Mouse (Mus musculus) urinary bladder, postnatal 10 days (tissue): ENCODE results near the gene Fam174b.

Experiments
- DNase-seq: peaks from one replicate; pipeline ENCODE4 v3.0.0; 2022; ENCODE audit warnings: low spot score

Fam174b gene

DNA sequence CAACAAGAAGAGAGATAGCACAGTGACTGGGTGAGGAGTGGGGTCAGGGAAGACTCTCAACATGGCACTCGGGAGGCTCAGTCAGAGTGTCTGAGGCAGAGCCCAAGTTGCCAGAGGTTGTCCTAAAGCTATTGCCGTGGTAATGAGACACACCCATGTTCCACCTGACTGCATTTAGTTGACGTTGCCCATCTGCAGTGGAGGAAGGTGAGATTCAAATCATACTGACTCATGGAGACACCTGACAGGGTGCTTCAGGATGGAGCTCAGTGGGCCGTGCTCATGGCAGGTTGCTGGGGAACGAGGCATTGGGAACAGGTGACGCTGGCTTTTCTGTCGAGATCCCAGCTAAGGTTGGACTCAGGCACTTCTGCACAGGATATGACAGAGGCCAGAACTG lies 9.9 kb downstream of the Fam174b start:
- DNase-seq, result no peak

DNA sequence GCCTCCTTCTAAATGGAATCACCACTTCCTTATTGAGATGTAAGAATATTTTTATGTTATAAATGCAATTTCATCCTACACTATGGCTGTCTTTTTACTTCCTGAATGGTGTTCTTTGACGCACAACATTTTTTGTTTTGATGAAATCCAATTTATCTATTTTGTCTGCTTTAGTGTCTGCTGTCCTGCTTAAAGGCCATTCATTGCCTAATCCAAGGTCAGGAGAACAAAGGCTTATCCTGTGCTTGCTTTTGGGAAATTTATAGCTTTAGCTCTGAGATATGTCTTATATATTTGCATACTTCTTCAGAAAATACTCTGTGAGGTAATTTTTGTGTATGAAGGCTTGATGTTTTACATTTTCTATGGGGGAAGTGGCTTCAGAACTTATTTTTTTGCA lies 13.5 kb downstream of the Fam174b start:
- DNase-seq, result no peak

DNA sequence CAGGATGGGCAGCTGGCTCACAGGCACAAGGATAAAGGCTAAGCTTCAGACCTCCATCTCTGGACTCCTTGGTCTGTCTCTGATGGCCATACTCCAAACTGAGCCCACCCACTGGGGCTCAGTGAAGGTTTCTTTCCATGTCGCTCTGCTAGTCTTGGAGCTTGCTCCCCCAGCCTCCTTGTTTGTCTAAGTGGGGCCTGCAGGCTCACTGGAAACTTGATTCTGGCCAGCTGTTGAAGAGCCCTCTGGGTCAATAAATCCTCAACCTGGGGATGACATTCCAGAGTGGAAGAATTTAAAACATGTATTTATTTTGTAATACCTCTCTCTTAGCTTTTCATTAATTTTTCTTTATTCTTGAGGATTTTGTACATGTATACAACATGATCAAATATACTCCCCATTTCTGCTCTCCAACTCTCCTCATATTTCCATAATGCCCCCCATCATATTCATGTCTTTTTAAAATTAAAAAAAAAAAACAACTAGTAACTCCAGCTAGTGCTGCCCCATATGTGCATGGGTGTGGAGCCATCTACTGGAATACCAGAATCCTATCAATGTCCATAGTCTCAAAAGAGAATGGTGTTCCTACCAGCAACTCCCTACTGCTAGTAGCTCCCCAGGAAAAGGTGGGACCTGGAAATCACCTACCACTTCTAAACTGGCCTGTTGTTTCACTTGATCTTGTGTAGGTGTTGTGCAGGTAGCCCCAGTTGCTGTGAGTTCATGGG lies 15.4 kb downstream of the Fam174b start:
- DNase-seq, result no peak

DNA sequence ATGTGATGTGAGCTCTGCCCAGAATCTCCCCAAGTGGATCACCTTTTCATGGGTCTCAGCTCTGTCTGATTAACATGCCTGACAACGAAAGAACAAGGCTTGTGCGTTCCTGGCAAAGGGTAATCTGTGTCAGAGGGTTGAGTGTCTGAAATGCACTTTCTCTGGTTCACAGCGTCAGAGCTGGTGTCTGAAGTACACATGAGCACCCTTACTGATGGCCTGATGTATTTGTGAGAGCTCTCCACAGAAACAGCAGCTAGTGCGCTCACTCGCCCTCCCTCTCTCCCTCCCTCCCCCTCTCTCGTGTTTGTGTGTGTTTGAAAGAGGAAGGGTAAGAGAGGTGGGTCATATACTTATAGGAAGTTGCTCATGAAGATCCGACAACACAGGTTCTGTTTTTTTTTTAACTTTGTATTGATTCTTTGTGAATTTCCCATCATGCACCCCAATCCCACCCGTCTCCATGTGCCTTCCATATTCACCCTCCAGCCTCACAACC lies 21.6 kb downstream of the Fam174b start:
- no peak for DNase-seq

DNA sequence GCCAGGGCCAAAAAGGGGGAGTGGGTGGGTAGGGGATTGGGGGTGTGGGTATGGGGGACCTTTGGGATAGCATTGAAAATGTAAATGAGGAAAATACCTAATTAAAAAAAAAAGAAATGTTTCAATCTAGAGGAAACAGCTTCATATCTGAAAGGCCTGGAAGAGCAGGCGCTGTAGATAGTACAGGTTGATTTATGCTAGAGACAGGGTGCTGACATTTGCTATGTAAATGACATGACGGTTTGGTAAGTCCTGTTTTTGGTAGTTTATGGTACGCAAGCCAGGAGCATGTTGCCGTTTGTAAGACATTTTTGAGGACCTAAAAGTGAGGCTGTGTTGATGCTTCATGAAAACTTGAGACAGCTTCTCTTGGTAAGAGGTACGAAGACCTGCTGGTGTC lies 24.6 kb downstream of the Fam174b start:
- DNase-seq, result no peak

DNA sequence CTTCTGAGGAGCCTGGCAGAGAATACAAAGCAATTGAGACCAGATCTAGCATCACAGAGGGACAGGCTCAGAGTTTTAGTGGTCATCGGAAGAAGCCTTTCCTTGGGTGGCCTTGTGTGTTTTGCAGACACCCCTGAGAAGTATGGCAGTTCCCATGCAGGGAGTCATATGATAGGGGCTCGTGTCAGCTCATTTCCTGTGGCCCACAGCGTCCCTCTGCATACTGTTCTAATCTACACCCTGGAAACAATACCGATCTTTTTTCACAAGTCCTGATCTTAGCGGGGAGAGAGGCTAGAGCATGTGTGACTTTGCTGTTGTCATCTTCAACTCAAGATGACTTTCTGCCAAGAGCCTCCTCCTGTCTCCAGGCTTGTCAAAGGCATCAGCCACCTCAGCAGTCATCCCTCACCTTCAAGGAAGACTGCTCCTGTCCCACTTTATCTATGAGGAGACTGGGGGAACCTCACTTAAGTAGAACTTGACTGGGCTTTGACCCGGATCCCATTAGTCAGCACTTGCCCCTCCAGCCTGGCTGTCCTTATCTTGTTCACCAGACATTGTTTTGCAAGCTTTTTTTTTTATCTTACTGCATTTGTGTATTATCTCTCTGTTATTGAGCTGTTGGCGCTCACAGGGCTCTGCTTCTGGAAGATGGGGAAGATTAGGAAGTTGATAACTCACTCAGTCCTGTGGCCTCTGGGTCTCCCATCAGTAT lies 25.2 kb downstream of the Fam174b start:
- DNase-seq, result no peak

DNA sequence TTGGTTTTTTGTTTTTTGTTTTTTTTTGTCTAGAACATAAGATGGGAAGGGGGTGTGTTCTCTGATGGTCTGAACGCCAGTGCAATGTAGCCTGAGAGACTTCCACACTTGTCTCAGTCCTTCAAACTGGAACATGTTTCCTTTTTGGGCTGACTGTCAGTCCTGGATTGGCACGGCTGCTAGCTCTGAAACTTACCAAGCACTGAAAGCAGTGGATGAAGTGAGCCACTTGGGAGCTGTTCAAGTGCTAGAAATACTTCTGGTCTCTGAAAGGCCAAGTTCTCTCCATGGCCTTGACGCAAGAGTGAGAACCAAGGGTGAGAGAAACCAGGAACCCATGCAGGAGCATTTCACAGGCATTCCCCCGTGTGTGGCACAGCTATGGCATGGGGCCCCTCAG lies 29.1 kb downstream of the Fam174b start:
- DNase-seq, result no peak

DNA sequence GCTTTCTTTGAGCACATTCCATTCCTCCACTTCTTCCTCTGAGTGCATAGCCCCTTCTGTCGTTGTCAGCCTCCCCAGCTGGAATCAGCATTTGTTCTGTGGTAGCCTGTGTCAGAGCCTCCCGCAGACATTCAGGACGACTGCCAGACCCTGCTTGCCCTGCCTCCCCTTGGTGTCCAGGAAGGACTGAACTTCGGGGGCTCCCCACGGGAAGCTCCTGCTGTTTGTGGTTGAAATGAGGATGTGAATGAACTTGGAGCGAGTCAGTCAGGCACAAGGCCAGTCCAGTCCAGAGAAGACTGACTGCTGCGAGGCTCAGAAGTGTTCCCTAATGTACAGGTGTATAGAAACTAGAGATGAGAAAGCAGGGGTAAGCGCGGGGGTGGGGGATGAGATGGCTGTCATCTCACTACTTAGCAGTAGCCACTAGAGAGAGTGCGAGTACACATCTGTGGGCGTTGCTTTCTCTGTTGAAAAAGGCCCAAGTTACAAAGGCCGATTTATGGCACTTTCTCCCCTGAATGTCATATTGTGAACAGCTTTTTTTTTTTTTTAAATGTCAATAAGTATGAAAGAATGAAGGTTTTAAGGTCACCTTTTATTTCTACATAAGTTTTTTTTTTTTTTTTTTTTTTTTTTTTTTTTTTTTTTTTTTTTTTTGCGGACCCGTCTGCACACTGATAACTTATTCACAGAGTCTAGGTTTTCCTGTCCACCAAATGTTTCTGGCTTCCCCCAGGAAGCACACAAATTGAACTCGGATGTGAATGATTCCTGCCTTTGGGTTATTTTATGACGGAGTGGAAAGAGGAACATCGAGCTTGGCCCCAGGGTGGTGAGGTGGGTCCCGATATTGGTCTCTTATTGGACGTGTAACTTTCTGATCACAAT lies 31.5 kb downstream of the Fam174b start:
- DNase-seq, result no peak

DNA sequence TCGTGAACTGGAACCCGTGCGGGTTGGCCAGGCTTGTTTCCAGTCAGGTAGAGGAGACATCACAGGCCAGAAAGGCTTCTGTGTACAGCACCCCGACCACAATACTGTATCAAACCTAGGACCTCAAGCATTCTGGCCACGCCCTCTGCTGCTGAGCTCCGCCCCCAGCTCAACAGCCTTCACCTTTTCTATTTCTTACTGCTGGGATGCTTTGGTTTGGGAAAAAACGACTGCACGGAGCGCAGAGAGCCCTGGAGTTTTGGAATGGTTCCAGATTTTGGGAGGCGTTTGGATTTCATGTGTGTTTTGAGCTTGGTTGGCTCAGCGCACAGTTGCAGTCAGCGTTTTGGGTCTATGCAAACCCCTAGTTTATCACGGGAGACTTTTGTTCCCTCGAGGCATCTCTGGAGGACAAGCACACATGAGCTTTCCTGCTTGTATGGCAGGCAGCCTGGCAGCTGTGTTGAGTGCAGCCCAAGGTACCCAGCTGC lies 32.2 kb downstream of the Fam174b start:
- DNase-seq, result no peak

DNA sequence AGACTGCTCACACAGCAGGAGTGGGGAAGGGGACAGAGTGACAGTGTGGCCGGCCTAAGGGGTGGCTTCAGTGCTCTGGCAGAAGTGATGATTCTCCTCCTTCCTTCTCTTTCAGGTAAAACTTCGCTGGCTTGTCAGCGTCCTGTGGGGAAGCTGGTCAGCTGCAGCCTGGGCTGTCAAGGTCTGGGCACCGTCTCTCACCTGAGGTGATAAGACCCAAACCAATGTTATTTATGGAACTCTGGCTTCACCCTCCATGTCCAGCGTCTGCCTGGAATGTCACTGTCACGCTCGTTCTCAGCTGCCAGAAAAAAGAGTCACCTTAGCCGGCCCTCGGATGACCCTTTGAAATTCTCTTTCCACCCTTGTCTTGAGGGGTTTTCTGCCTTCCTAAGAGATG lies 34.7 kb downstream of the Fam174b start:
- DNase-seq, result no peak

DNA sequence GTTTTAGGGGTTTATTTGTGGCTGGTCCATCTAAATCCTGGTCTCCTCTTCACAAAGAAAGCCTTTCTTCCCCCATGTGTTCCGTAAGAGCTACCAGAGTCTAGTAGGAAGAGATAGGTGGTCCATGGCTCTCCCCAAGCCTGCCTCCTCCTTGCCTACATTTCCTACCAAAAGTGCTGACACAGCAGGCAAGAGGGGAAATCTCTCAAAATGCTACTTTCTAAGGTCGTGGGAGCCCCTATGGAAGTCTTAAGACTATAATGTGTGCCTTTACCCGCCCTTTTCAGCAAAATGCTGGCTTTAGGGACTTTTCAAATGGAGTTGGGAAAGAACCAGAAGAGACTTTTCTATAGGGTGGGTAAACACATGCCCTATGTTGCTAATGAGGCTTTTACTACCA lies 37.7 kb downstream of the Fam174b start:
- DNase-seq, result no peak

DNA sequence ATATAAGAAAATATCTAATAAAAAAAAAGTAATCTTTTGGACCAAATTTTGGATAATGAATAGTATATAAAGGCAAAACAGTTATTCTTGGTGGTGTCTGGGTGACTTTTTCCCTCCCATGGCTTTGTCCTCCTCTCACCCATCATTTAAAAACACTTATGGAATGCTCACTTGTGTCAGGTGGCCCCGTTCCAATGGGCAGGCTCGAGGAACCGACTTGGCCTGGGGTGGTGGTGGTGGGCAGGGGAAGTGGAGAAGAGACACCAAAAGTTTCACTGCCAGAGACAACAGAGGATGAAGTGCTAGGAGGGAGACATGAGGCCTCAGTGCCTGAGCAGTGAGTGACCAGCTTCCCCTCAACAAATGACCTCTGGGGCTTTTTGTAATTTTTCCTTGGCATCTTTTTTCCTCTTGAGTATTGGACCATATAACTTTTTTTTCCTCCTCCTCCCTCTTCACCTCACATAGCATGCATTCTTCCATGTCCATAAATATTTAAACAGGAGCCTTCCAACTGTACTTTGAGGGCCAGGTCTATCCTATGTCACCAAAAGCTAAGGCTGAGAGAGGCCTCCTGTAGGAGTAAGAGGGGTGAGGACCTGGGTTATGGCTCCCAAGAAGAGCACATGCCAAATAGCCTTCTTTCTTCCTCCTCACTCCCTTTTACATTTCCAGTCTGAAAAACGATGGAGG lies 44.8 kb downstream of the Fam174b start:
- no peak for DNase-seq

DNA sequence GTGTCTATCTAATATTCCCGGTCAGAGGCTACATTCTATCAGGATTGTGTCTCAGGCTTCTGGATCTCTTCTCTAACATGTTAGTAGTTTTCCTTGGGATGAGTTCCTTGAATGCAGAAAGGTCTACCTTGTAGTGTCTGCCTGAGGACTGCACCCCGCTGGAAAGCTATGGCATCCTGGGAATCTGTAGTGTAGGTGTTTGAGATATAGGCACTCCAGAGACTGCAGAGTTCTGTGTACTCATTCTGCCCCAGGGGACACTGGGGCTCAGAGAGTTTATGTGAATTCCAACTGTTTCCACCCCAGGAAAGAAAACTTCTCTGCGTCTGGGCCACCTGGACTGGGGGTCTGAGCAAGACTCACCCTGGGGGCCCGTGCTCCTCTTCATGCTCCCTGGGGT lies 45.7 kb downstream of the Fam174b start:
- DNase-seq, result no peak

DNA sequence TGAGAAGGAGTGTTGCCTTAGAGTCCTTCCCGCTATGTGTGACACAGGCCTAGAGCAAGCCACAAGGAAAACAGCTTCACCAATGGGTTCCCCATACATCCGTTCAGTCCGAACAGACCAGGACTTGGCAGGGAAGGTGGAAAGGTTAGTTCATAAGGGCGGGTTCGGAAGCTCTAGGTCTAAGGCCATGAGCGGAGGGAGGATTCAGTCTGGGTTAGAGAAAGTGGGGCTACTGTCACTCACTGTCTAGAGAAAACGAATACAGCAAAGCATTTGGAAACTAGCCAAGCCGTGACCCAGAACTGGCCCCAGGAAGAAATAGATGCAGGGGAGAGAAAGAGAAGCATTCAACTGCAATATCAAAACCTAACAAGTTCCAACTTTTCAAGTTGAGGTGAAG lies 47.4 kb downstream of the Fam174b start:
- DNase-seq, result no peak

DNA sequence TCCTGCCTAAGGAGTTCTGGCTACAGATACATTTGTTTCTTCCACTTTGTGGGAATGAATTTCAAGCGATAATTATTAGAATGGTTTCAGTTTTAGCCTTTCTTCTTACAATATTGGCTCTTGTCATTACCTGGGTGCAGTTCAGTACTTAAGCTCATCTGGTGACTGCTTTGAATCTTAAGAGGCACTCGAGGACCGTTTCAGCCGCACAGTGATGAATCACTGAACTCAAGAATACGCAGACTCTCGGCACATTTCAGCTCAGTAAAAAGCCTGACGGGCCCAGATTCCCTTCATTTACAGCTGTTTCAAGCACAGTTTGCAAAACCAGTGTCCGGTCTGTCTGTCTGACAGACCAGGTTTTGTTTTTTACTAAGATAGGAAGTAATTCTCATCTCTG lies 51.0 kb downstream of the Fam174b start:
- DNase-seq, result no peak

DNA sequence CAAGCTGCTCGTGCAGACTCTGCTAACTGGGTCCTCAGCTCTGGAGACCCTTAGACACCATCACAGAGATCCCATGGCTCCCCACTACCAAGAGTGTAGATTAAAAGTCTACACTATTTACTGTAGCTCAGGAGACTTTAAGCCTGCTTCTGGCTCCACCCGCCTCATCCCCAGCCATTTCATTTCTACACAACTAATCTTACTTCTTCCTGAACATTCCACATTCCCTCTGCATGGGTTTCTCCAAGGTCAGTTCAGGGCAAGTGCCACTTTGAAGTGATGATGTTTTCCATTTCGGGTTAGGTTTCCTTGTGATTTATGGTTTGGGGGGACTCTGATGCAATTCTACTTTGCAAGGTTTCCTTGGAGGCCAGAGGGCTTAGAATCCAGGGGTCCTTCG lies 52.1 kb downstream of the Fam174b start:
- DNase-seq, result no peak

DNA sequence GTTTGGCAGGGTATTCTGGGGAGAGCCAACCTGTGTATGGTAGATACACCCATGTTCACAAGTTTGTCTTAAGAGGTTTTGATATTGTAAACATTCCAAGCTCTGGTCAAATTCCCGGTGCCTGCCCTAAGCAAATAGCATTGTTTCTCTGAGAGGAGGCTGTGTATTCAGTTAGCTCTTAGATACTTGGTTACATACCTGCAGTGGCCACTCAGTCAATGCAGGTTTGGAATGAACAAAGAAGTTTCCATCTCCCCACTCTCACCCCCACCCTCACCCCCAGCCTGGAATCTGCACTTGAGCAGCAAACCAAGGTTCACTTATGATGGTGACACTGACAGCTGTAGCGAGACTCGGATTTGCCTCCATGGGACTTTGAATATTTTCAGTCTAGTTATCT lies 52.5 kb downstream of the Fam174b start:
- DNase-seq, result no peak

DNA sequence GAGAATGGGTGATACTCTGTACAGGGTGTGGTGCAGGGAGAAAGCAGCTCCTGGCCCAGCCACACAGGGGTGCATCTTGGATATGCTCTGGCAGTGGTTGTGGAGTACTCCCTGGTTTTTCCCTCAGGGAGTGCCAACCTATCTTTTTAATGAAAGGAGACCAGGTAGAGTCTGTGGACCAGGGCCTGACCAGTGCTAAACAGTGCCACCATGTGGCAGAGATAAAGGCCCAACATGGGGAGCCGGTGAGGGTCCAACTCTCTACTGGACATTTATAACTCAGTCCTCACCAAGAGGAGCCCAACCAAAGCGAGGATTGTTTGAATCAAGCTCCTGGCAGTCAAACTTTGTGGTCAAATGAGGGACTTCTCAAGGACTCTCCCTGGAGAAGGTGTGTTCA lies 69.2 kb downstream of the Fam174b start:
- no peak for DNase-seq

DNA sequence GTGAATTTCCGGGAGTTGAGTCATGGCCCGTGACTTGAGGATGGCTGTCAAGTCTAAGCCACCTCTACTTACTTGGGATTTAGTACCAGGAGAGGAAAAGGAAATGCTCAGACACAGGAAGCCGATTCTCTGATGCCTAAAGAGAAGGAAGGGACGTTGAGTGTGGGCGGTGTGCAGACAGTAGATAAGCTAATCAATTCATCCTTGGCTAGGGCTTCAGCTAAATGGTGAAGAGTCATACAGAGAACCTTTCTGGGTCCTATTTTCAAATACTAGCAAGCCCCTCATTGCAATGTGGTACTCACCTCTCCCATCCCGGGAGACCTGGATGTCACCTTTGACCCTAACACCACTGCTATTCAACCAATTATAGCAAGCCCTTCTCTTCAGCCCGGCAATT lies 71.3 kb downstream of the Fam174b start:
- no peak for DNase-seq

DNA sequence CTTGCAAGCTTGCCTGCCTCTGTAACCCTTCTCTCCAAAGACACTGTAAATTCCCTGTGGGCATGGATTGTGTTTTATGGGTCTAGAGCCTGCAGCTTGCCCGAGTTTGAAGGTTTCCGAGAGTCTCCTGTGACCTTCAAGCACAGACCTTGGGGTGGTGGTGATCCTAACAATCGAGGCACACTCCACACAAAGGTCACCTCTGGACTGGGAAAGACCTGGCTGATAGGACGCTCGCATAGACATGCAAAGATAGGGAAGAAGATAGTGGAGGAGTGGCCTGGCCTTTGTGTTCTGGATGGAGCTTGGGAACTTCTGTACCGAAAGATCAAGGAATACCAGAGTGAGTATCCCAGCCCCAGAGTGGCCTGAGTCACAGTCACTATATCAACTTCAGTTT lies 72.1 kb downstream of the Fam174b start:
- DNase-seq, result no peak

DNA sequence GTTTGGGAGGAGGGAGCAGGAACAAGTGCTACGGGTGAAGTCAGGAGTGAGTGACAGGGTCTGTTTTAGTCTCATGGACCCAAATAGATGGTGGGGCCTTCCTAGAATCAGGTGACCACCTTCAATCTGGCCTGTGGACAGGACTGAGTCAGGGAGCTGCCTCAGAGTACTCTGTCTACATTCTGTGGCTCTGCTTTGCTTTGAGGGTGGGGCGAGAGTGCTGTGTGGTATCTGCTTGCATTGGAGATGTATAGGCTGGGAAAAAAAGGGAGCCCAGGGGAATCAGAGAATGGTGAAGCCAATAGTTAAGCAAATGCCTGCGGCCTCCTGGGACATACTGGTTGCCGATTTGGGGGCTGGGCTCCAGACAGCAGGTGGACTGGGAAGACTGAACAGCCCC lies 73.8 kb downstream of the Fam174b start:
- no peak for DNase-seq

DNA sequence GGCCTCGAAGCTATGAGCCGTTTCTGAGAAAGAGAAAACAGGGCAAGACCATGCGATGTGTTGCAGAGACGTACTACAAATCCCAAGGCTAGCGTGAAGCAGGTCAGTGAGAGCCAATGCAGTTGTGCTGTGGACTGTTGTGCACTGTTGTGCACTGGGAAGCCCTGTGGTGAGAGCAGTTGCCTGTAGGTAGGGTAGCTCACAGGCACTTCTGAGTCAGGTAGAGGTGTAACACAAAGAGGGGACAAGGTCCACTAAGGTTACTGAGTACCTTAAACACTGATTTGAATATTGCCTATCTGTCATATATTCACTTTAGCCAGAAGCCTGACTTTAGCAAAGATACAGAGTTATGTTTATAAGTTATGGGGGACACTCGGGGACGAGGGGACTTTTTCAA lies 74.4 kb downstream of the Fam174b start:
- DNase-seq, result no peak
